Mouse (Mus musculus): ENCODE measurements around the gene Wasf2. TPM values are rescaled to one million over a fixed set of nuclear protein-coding genes. Genes with fewer than 3 reads are reported as not detected.

Wasf2 gene
- total RNA-seq, 2 experiments from 2014 or later, result 32.0 to 33.1 TPM

DNA sequence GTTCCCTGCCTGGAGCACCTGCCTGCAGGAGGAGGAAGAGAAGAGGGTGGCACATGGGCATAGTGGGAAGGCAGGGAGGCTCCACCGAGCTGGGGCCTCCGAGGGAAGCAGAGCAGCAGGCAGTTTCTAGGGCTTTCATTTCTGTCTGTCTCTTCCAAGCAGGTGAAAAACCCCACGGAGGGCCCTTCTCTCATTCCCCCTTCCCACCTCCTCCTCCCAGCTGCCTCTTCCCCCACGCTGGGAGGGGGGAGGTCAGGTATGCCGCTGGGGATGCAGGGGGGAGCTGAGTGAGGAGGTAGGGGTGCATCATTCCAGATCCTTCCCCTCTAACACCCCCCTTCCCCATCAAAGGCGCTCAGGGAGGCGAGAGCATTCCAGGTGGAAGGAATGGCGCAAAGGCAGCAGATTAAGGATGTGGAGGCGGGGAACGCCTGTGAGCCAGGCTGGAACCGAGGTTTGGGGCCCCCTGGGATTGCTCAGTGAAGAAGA is 9.4 kb upstream of the Wasf2 start:
- TF ChIP-seq CTCF (conservative IDR thresholded peaks at IDR 0.05), result no peak
- no peak overlapping the region for H3K4me3 ChIP-seq
- peak overlapping the region; percentile 62; the same call in 1 of the 2 replicates for H3K27ac ChIP-seq
- DNase-seq (ENCODE audit: low spot score in 2 of 2), result peak in 1 of 2 experiments; percentile 13

DNA sequence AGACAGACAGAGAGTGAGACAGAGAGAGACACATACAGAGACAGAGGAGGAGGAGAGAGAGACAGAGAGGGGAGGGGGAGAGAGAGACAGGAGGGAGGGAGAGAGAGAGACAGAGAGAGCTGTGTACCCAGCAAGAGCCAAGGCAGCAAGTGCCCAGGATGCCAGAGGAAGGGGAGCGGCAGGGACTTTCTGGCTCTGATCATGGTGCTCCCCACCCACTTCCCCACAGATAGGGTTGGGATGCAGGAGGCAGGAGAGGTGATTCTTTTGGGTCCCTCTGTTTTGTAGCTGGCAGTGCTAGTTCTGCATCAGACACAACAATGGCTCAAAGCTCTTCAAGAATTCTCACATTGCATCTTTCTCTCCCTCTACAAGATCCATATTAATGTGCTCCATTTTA is 8.9 kb upstream of the Wasf2 start:
- H3K27ac ChIP-seq, result no peak overlapping the region
- no peak overlapping the region for H3K4me3 ChIP-seq
- no peak for DNase-seq (ENCODE audit: low spot score in 2 of 2)
- no peak for TF ChIP-seq CTCF (conservative IDR thresholded peaks at IDR 0.05)

DNA sequence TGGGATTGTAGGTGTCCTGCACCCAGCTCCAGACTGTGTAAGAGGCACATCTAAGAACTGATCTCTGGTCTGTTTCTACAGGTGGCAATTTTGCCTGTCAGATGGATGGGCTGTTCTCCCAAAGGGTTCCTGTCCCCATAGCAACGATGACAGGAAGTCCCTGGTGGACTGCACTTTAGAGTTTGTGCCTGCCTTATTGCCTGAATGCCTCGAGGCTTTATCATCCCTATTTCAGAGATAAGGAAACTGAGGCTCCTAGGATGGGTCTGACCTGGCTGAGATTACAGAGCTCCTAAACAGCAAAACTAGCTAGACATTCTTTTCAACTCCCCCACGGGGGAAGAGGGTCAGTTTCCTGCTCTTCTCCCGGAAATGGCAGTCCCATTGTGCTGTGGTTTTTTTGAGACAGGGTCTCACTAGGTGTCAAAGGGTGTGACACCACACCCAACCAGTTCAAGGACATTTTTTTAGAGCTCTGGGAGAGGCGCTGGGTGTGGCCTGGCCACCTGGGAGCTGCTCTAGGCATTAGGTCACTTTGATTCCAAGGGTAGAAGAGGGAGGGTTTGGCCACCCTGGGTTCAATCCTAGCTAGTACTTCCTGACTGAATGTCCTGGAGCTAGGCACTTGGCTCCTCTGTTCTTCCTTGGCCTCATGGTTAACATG is 8.2 kb upstream of the Wasf2 start:
- no peak overlapping the region for H3K27ac ChIP-seq
- no peak for DNase-seq (ENCODE audit: low spot score in 2 of 2)

GRCm38 (mm10) chr4:133127079-133127478 is 3.2 kb upstream of the Wasf2 start:
- no peak overlapping the region for H3K27ac ChIP-seq
- no peak for DNase-seq (ENCODE audit: low spot score in 2 of 2)
- TF ChIP-seq CTCF (conservative IDR thresholded peaks at IDR 0.05), result no peak
- no peak overlapping the region for H3K4me3 ChIP-seq

More for the DNA sequence above, 8.2 kb upstream of the Wasf2 start:
- no peak for TF ChIP-seq CTCF (conservative IDR thresholded peaks at IDR 0.05)
- no peak overlapping the region for H3K4me3 ChIP-seq

DNA sequence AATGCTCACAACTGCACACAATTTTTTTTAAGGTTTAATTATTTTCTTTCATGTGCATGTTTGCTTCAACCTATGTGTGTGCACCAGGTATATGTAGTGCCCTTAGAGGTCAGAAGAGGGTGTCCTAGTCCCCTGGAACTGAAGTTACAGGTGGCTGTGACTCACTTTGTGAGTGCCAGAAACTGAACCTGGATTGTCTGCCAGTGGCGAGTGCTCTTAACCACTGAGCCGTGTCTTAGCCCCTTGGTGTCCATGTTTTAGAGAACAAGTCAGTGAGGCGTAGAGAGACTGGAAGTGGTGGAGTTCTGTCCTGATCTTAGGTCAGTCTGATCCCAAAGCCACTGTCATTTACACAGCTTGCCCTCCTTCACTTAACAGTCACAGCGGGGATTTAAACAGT is 2.4 kb upstream of the Wasf2 start:
- H3K4me3 ChIP-seq, result no peak overlapping the region
- no peak for DNase-seq (ENCODE audit: low spot score in 2 of 2)
- no peak overlapping the region for H3K27ac ChIP-seq
- TF ChIP-seq CTCF (conservative IDR thresholded peaks at IDR 0.05), result no peak

- H3K27ac ChIP-seq, result peak overlapping the region; percentile 96
- no peak for TF ChIP-seq CTCF (conservative IDR thresholded peaks at IDR 0.05)
- DNase-seq (ENCODE audit: low spot score in 2 of 2), result no peak
- H3K4me3 ChIP-seq, result peak overlapping the region; percentile 97
Observed at GRCm38 (mm10) chr4:133129391-133129790, 914 bp upstream of the Wasf2 start.

GRCm38 (mm10) chr4:133130890-133131741 is 811 bp downstream of the Wasf2 start:
- Histone ChIP-seq H3K4me3 (peak overlapping the region; percentile 97), H3K27ac (peak overlapping the region; percentile 96)
- TF ChIP-seq CTCF (conservative IDR thresholded peaks at IDR 0.05), result no peak
- DNase-seq (ENCODE audit: low spot score in 2 of 2), result no peak

- TF ChIP-seq CTCF (conservative IDR thresholded peaks at IDR 0.05), result no peak
- Histone ChIP-seq H3K27ac (peak overlapping the region; percentile 96), H3K4me3 (peak overlapping the region; percentile 97)
- no peak for DNase-seq (ENCODE audit: low spot score in 2 of 2)
Observed at GRCm38 (mm10) chr4:133132027-133132426, 1.7 kb downstream of the Wasf2 start.

DNA sequence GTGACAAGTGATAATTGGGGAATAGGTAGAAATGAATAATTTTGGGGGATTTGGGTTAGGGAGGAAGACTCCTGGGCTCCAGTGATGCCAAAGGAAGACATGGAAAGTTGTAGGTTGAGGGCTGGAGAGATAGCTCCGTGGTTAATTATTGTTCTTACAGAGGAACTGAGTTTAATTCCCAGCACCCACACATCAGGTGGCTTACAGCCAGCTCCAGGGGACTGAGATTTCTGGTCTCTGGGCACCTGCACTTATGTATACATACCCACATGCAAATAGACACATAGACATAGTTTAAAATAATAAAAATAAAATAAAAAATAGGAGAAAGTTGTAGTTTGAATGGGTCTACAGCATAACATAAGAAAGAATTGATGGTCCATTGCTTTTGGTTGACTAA is 6.6 kb downstream of the Wasf2 start:
- TF ChIP-seq CTCF (conservative IDR thresholded peaks at IDR 0.05), result no peak
- Histone ChIP-seq H3K4me3 (no peak overlapping the region), H3K27ac (no peak overlapping the region)
- DNase-seq (ENCODE audit: low spot score in 2 of 2), result no peak

GRCm38 (mm10) chr4:133138971-133139370 is 8.7 kb downstream of the Wasf2 start:
- no peak overlapping the region for H3K27ac ChIP-seq
- H3K4me3 ChIP-seq, result no peak overlapping the region
- TF ChIP-seq CTCF (conservative IDR thresholded peaks at IDR 0.05), result no peak
- DNase-seq (ENCODE audit: low spot score in 2 of 2), result no peak

DNA sequence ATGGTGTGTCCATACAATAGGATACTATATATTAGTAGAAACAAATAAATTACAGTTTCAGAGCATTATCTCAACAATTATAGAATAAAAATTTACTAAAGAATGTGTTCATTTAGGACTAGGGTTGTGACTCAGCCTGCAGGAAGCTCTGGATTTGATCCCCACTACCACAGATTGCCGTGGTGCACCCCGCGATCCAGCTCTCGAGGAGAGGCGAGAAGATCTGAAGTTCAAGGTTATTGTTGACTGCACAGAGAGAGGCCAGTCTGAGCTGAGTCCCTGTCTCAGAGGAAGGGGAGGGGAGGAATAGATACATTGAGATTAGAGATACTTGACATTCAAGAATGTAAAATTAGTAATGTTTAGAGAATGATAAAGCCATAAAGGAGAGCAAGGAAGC is 24.7 kb downstream of the Wasf2 start:
- Histone ChIP-seq H3K27ac (no peak overlapping the region), H3K4me3 (no peak overlapping the region)
- DNase-seq (ENCODE audit: low spot score in 2 of 2), result no peak
- TF ChIP-seq CTCF (conservative IDR thresholded peaks at IDR 0.05), result no peak

GRCm38 (mm10) chr4:133155726-133156125 is 25.4 kb downstream of the Wasf2 start:
- no peak for DNase-seq (ENCODE audit: low spot score in 2 of 2)
- Histone ChIP-seq H3K27ac (no peak overlapping the region; the same call in 1 of the 2 replicates), H3K4me3 (no peak overlapping the region)
- no peak for TF ChIP-seq CTCF (conservative IDR thresholded peaks at IDR 0.05)

- H3K27ac ChIP-seq, result peak overlapping the region; percentile 61
- no peak for TF ChIP-seq CTCF (conservative IDR thresholded peaks at IDR 0.05)
Observed at GRCm38 (mm10) chr4:133156422-133156821, 26.1 kb downstream of the Wasf2 start.

More at GRCm38 (mm10) chr4:133156422-133156821, 26.1 kb downstream of the Wasf2 start:
- H3K4me3 ChIP-seq, result no peak overlapping the region
- DNase-seq (ENCODE audit: low spot score in 2 of 2), result no peak
